Mouse (Mus musculus) midbrain, embryonic 11.5 days (tissue): ENCODE measurements around the gene Xkr7. TPM values are rescaled to one million over a fixed set of nuclear protein-coding genes. Genes with fewer than 3 reads are reported as not detected.

Experiments used
- ATAC-seq: fragments of 200-750 bp; cut with Nextera tagmentation; 2 replicates; pipeline ENCODE4 v1.8.0; 2017; ENCODE audit warnings: moderate TSS enrichment, moderate library complexity; ENCODE audit not compliant: low FRiP score
- DNase-seq: peaks from one replicate; pipeline ENCODE4 v3.0.0; 2015; ENCODE audit warnings: low spot score; ENCODE audit errors: missing footprints
- H3K27ac ChIP-seq: fragments of 300-500 bp; sonication (generic); 2 replicates; pipeline ENCODE4 v1.5.1; 2014; ENCODE audit warnings: low read depth, low read length
- H3K27me3 ChIP-seq: fragments of 300-500 bp; sonication (generic); 2 replicates; pipeline ENCODE4 v1.6.1; 2014; ENCODE audit warnings: mild to moderate bottlenecking, low read length, moderate library complexity, mixed read lengths; ENCODE audit not compliant: control insufficient read depth, insufficient read depth
- H3K36me3 ChIP-seq: fragments of 300-500 bp; sonication (generic); 2 replicates; pipeline ENCODE4 v1.6.1; 2014; ENCODE audit warnings: mild to moderate bottlenecking, low read length, moderate library complexity, mixed read lengths; ENCODE audit not compliant: control insufficient read depth, insufficient read depth
- H3K4me1 ChIP-seq: fragments of 300-500 bp; sonication (generic); 2 replicates; pipeline ENCODE4 v1.6.1; 2014; ENCODE audit warnings: low read length; ENCODE audit not compliant: control insufficient read depth, insufficient read depth
- H3K4me2 ChIP-seq: fragments of 300-500 bp; sonication (generic); 2 replicates; pipeline ENCODE4 v1.6.1; 2014; ENCODE audit warnings: mild to moderate bottlenecking, moderate library complexity
- H3K4me3 ChIP-seq: fragments of 300-500 bp; sonication (generic); 2 replicates; pipeline ENCODE4 v1.5.1; 2014; ENCODE audit warnings: low read depth, low read length
- H3K9ac ChIP-seq: fragments of 300-500 bp; sonication (generic); 2 replicates; pipeline ENCODE4 v1.6.1; 2014; ENCODE audit warnings: low read length
- H3K9me3 ChIP-seq: fragments of 300-500 bp; sonication (generic); 2 replicates; pipeline ENCODE4 v1.6.1; 2016; ENCODE audit warnings: low read length; ENCODE audit not compliant: control insufficient read depth
- WGBS: fragments of 180-500 bp; shearing (Covaris S2); extraction: QIAGEN DNeasy Blood & Tissue Kit; methylation state at CpG from one replicate; pipeline ENCODE4 v1.1.7; 2014; 5-methylcytosine and 5-hydroxymethylcytosine counted together
- polyA plus RNA-seq: library from polyadenylated mRNA; unstranded; fragments of >200 nt; fragmentation: Nextera tagmentation; extraction: Ambion mirVana; gene quantifications from 2 replicates; pipeline ENCODE4 v1.2.1, GENCODE M21; 2014

Xkr7 gene
- polyA plus RNA-seq, 1 experiment from 2014 or later: 0.52 TPM

DNA sequence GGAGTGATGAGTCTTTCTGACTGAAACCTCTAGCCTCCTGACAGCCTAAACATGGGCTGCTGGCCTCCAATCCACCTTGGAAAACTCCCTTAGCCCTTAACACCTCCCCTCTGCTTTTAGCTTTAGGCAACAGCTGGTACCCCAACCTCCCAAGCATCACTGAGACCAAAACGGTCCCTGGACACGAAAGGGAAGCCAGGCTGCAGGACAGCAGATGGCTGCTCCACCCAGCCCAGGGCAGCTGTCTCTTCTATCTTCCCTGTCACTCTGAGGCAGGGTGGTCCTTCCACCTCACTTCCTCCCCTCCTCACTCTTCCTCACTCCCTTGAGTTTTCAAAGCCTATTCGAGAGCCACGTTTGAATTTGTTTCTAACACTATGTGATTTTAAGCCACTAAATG is 1.2 kb upstream of the Xkr7 start:
- Histone ChIP-seq H3K27ac (no peak overlapping the region), H3K9ac (no peak overlapping the region), H3K9me3 (no peaks in the 10 kb centered on the region), H3K4me1 (peaks cover 8% of the 10 kb centered on the region; the same call in 1 of the 2 replicates), H3K4me2 (no peak overlapping the region), H3K4me3 (no peak overlapping the region), H3K27me3 (peaks cover 23% of the 10 kb centered on the region), H3K36me3 (no peaks in the 10 kb centered on the region)
- 23% methylated on average over 4 of the region's 4 CpGs for WGBS
- DNase-seq (no peak), ATAC-seq (no peak)

DNA sequence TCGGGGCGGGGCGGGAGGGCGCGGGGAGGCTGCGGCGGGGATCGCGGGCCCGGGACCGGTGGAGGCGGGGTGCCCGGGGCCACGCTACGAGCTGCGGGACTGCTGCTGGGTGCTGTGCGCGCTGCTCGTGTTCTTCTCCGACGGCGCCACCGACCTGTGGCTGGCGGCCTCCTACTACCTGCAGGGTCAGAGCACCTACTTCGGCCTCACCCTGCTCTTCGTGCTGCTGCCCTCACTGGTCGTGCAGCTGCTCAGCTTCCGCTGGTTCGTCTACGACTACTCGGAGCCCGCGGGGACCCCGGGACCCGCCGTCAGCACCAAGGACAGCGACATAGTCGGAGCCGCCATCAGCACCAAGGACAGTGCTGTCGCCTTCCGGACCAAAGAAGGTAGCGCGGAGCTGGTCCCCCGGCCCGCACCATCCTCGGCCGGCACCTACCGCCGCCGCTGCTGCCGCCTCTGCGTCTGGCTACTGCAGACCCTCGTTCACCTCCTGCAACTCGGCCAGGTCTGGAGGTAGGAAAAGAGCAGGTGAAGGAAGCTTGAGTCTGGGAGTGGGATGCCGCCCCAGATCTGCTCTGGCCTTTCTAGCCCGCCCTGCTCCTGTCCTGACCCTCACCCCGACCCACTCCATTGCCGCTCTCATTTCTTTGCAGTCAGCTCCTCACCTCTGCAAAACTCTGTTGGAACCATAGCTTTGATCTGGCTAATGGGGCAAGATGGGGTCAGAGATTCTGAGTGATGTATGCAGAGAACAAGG is 611 bp downstream of the Xkr7 start:
- Histone ChIP-seq H3K27ac (peak overlapping the region; percentile 59; the same call in 1 of the 2 replicates), H3K4me1 (peaks cover 8% of the 10 kb centered on the region; the same call in 1 of the 2 replicates), H3K27me3 (peaks cover 23% of the 10 kb centered on the region), H3K36me3 (no peaks in the 10 kb centered on the region), H3K4me3 (peak overlapping the region; percentile 57), H3K4me2 (peak overlapping the region; percentile 77), H3K9ac (peak overlapping the region; percentile 41), H3K9me3 (no peaks in the 10 kb centered on the region)
- 1% methylated on average over 44 of the region's 58 CpGs for WGBS
- ATAC-seq (peak; percentile 71), DNase-seq (peak; percentile 99)

DNA sequence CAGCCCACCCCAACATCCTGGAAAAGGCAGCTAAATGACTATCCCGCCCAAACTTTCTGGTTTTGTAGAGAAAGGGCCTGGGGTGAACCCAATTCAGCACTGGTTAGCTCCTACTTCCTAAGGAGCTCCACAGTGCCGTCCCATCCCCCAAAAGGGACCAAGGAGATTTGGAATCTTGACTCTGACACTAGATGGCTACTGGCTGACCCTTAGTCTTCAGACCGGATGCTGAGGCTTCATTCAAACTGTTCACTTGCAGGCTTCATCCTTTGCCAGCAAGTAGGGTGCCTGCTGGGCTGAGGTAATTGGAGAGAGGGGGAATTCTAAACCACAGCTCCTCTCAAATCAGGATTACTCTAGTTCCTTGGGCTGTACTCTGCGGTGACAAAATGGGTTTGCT is 1.3 kb downstream of the Xkr7 start:
- 17% methylated on average over 4 of the region's 4 CpGs for WGBS
- Histone ChIP-seq H3K4me1 (peaks cover 8% of the 10 kb centered on the region; the same call in 1 of the 2 replicates), H3K4me2 (peak overlapping the region; percentile 77), H3K9ac (peak overlapping the region; percentile 41), H3K36me3 (no peaks in the 10 kb centered on the region), H3K27ac (no peak overlapping the region), H3K9me3 (no peaks in the 10 kb centered on the region), H3K4me3 (peak overlapping the region; percentile 57), H3K27me3 (peaks cover 23% of the 10 kb centered on the region)
- ATAC-seq (no peak), DNase-seq (peak; percentile 82)

DNA sequence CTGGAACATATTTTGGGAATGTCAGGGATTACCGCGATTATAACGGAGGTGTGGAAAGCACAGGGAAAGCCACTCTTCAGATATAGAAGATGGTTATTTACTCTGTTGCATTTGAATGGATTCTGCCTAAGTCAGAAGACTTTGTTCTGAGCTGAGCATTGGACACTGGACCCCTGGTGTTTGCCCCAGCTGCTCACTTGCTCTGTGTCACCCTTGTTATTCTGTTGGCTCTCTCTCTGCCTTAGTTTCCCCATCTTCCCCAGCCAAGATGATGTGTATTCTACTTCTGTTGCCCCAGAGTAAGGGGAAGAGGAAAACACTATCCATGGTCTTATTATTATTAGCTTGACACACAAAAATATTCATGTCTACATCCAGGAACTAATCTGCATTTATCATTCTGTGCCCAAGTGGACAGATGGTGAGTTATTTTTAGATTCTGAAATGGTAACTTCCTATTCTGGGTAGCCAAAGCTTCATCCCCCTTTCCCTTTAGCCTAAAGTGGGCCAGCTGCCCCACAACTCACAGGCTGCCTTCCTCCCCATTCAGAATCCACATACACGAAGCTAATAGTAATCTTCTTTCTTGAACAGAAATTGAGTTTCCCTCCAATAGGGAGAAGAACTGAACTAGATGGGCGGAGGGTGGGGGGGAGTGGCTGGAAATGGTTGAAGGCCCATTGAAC is 2.0 kb downstream of the Xkr7 start:
- Histone ChIP-seq H3K9ac (0 out of 2 replicates have a peak overlapping the region, but pooled peaks have one; percentile 16), H3K36me3 (no peaks in the 10 kb centered on the region), H3K4me2 (peak overlapping the region; percentile 77), H3K27me3 (peaks cover 23% of the 10 kb centered on the region), H3K4me1 (peaks cover 8% of the 10 kb centered on the region; the same call in 1 of the 2 replicates), H3K27ac (no peak overlapping the region), H3K4me3 (peak overlapping the region; percentile 57), H3K9me3 (no peaks in the 10 kb centered on the region)
- no peak for DNase-seq
- ATAC-seq: no peak
- 69% methylated on average over 5 of the region's 5 CpGs for WGBS

DNA sequence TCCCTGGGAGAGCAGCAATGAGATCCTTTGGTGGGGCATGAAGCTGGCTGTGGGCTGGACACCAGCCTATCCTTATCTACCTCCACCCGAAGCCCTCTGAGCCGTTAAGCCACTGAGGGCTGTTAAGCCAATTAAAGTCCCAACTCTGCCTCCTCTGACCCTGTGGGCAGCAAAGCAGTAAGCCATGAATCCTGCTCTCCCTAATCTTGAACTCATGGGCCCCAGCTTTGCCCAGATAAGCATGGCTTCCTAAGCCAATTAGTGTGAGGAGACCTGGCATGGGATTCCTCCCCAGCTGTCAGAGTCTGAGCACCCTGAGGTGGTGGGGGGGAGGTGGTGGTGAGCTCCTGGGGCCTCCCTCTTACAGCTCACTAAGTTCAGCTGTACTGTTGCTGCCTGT is 5.0 kb downstream of the Xkr7 start:
- no peak overlapping the region for H3K4me3 ChIP-seq
- no peak for ATAC-seq
- H3K9ac ChIP-seq: no peak overlapping the region
- 0 out of 2 replicates have a peak, but pooled peaks cover 4% of the 10 kb centered on the region for H3K4me1 ChIP-seq
- 23% methylated on average over 2 of the region's 2 CpGs for WGBS
- H3K36me3 ChIP-seq: no peaks in the 10 kb centered on the region
- no peak for DNase-seq
- no peak overlapping the region for H3K4me2 ChIP-seq
- no peaks in the 10 kb centered on the region for H3K9me3 ChIP-seq
- no peak overlapping the region for H3K27ac ChIP-seq
- peaks cover 11% of the 10 kb centered on the region for H3K27me3 ChIP-seq

DNA sequence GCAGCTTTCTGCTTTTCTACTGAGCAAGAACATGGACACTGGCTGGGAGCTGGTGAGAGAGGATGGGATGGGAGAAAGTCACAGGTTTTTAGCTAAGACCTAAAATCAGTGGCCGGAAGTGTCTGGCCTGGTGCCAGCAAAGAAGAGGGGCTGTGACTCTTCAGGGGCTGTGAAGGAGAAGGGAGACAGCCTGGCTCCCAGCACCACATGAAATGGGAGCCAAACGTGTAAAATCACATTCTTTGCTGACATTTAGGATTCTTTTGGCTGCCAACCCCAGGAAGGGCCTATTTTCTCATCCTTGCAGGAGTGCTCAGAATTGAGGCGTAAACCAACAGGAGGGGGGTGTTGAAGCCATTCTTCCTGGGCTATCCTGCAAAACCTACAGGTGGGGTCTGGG is 12.2 kb downstream of the Xkr7 start:
- Histone ChIP-seq H3K27me3 (no peaks in the 10 kb centered on the region), H3K27ac (no peak overlapping the region), H3K9ac (no peak overlapping the region), H3K9me3 (no peaks in the 10 kb centered on the region), H3K4me1 (no peaks in the 10 kb centered on the region), H3K4me2 (no peak overlapping the region), H3K4me3 (no peak overlapping the region), H3K36me3 (no peaks in the 10 kb centered on the region)
- no peak for ATAC-seq
- WGBS: 66% methylated on average over 3 of the region's 3 CpGs
- no peak for DNase-seq

DNA sequence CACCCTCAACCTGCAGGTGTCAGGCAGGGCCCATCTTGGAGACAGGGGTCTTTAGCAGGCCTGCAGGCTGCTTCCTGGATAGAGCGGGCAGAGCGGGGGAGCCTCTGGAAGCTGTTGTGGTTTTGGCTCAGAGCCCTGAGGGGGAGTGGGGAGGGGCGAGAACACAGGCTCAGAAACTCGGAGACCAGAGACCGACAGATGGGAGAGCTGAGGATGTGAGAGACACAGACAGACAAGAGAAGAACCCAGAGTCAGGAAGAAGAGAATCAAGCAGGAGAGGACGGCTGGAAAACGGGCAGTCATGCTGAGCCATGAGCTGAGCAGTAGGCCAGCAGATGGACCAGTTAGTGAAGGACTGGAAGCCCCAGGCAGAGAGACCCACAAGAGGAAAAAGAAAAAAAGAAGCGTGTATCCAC is 14.2 kb downstream of the Xkr7 start:
- H3K9me3 ChIP-seq: no peaks in the 10 kb centered on the region
- no peak overlapping the region for H3K4me3 ChIP-seq
- ATAC-seq (no peak), DNase-seq (no peak)
- WGBS: 57% methylated on average over 8 of the region's 8 CpGs
- no peaks in the 10 kb centered on the region for H3K4me1 ChIP-seq
- H3K27ac ChIP-seq: no peak overlapping the region
- H3K36me3 ChIP-seq: no peaks in the 10 kb centered on the region
- no peak overlapping the region for H3K9ac ChIP-seq
- H3K4me2 ChIP-seq: no peak overlapping the region
- no peaks in the 10 kb centered on the region for H3K27me3 ChIP-seq

DNA sequence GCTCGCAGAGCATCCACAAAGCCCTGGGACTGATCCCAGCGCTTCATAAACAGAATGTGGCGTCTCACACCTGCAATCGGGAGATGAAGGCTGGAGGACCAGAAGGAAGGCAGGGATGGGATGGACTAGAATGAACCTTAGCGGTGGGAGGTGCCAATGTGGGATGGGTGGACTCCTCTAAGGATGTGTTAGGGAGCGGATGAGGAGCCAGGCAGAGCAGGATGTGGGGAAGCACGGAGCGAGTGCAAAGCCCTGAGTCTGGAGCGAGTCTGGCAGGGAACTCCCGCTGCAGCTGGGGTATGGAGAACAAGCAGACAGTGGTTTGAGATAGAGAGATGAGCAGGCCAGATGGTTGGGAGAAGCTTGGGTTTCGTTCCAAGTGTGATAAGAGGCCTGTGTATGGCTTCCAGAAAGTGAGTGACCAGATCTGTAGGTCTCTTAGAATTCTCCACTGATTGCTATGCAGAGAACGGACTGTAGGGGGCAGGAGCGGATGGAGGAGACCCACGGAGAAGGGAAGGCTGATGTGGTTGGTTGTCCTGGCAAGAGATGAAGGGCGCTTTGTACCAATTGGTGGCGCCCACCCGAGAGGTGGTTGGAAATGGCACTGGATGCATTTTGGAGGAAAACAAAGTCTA is 16.3 kb downstream of the Xkr7 start:
- 43% methylated on average over 17 of the region's 17 CpGs for WGBS
- Histone ChIP-seq H3K9ac (no peak overlapping the region), H3K36me3 (no peaks in the 10 kb centered on the region), H3K9me3 (no peaks in the 10 kb centered on the region), H3K27ac (no peak overlapping the region), H3K4me3 (no peak overlapping the region), H3K4me1 (no peaks in the 10 kb centered on the region), H3K27me3 (peaks cover 8% of the 10 kb centered on the region), H3K4me2 (no peak overlapping the region)
- no peak for ATAC-seq
- peak; percentile 96 for DNase-seq
